Mouse (Mus musculus) kidney, adult 18-20 months (tissue): Measurements from ENCODE around the gene Exoc4.
A peak's percentile ranks its signal among the peaks of the same experiment; 100 is the strongest.

ENCODE experiments used
- DNase-seq: peaks from one replicate; pipeline ENCODE4 v3.0.0; 2021

Exoc4 gene

DNA sequence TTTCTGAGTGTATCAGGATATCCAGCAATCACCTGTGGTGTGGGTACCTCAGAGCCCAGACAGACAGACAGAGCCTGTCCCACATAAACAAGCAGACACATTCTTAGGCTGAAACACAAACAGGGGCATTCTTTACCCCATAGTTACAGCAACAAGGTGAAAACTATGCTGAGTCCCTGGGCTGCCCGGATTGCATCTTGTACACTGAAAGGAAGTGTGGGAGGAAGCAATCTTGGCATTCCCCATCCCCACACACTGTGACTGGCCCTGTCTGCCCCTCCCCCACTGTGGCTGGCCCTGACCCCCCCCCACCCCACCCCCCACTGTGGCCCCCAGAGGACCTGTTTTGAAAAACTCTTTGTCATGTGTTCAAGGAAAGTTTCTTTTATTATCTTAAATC lies 623.3 kb downstream of the Exoc4 start:
- DNase-seq, result peak; percentile 3

- DNase-seq, result no peak
These were observed 624.1 kb downstream of the Exoc4 start for GRCm38 (mm10) chr6:33873000-33873399.

DNA sequence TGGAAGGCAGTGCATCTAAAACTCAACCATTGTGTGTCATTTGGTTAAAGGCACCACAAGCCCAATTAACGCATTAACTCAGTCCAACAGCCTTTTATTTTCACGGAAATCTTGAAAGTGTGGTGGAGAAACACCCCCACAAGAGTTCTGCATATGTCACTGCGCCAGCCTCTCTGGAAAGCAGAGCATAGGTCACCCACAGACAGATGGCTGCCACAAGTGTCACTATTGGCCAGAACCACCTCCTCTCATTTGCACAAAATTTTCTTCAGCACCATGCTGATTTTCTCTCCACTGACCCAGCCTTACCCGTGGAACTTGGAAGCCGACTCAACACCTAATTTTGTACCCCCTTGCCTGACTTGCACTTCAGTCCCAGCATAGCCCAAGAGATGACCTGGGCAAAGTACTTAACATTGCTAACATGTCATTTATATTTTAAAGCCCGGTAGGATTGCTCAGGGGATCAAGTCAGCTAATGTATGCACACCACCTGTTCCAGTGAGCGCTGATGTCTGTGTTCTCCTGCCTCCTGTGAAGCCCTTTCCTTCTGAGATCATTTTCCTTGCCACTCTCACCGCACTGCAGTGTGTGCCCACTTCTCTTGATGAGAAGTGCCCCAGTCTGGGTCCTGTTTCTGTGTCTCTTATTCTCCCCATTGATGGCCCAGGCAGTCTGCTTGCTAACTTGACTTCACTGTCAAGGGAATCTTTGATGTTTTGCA lies 625.6 kb downstream of the Exoc4 start:
- DNase-seq, result no peak

- no peak for DNase-seq
These were observed 635.3 kb downstream of the Exoc4 start for GRCm38 (mm10) chr6:33884141-33884683.

GRCm38 (mm10) chr6:33886941-33887340 lies 638.1 kb downstream of the Exoc4 start:
- no peak for DNase-seq

DNA sequence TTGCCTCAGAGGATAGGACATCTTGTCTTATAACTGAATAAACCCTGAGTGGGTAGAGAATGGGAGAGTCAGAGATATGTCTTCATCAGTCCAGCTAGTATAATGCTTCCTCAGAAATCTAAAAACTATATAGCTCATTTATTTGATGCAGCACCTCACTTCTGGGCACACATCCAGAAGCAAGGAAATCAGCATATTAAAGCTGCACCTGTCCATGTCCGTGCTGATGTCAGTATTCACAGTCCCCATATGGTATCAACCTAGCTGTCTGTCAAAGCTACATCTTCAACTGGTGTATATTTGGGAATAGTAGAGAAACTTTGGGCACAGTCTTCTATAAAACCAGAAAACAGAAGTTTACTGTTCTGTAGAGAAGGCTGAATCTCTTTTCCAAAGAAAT lies 642.0 kb downstream of the Exoc4 start:
- no peak for DNase-seq

DNA sequence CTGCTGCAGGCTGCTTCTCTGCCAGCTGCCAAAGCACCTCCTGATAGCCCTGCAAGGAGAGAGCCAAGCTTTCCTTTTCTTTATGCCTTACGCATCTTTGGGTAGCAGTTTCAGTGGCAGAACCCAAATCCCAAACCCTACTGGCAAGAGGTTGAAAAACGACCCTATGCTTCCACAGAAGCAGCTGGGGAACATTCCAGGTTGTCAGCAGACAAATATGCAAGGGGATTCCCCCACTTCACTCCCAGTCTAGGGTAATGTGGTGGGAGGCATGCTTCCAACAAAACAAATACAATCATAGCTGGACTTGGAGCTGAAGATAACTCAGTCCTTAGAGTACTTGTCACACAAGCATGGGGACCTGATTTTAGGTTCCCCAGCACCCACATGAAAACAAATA lies 643.3 kb downstream of the Exoc4 start:
- DNase-seq, result no peak

DNA sequence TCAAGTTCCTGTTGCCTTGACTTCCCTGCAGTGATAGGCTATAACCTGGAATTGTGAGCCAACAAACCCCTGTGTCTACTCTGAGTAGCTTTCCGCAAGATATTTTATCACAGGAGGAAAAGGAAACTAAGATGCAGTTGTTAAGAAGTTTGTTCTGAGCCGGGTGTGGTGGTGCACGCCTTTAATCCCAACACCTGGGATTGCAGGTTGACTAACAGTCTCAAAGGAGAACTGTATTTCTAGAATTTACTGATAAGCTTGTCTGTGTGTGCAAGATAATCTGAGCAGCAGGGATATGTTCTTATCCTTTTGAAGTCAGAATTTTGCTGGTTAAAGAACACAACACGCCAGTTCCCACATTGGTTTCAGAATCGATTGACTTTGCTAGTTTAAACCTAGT lies 651.1 kb downstream of the Exoc4 start:
- no peak for DNase-seq

DNA sequence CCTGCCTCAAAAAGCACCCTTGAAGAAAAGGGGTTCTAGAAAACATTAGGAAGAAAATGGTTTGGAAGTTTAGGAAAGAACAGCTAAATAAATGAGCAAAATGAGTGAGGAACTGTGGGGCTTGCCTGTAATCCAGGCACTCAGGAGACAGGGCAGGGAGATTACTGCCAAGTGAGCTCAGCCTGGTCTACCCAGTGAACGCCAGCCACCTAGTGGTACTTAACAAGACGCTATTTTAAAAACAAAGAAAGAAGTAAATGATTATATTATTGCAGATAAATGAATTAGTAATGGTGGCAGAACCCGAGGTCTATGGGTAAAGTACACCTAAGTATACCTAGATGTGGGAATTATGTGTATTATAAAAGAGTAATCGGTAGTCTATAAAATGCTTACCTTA lies 651.7 kb downstream of the Exoc4 start:
- DNase-seq, result no peak

DNA sequence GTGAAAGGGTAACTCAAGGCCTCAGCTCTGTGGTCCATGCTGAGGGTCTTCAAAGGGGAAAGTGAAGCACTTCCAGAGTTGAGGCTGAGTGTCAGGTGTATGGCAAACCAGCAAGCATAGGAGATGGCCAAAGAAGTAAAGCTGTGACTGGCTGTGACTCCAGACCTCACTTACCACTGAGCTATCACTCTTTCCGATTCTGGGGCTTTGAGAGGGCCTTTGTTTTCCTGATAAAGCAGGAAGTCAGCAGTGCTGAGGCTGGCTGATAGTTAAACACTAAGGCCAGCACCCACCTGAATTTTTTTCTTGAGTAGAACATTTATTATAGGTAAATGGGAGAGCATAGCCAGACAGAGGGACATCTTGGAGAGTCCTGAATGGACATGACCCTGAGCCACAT lies 656.2 kb downstream of the Exoc4 start:
- DNase-seq, result no peak

GRCm38 (mm10) chr6:33910671-33911070 lies 661.8 kb downstream of the Exoc4 start:
- DNase-seq, result no peak

GRCm38 (mm10) chr6:33913072-33913471 lies 664.2 kb downstream of the Exoc4 start:
- DNase-seq, result no peak

DNA sequence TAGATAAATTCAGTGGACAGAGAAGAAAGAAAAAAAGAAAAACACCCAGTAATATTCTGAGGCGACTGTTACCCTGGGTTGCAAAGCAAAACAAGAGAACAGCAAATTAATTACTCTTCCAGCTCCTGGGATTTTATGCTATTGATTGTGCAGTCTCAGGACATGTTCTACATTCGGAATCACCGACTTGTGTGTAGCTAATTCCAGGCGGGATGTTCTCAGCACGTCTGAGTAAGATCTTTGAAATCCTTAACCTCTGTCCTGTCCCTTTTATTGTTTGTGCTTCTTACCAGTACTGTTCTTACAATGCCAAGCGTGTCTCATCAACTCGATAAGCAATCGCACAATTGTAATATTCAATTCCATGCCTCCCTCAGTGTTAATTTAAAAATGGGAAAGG lies 664.6 kb downstream of the Exoc4 start:
- no peak for DNase-seq

GRCm38 (mm10) chr6:33913964-33914363 lies 665.1 kb downstream of the Exoc4 start:
- no peak for DNase-seq

DNA sequence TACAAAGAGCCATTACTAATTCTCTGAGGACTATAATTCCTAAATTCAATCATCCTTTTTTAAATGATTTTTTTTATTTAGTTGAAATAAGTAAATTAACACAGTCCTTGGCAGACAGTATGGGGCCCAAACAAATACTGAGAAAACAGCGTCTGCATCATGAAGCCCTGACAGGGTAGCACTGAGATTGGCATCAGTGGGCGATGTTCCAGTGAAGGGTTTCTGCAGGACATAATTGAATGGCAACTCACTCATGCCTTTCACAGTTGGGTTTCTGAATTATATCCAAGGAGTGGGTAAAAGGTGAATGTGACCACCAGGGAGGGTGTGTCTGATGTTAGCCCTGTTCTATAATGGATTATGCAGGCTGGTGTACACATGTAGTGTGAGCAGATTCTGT lies 674.7 kb downstream of the Exoc4 start:
- no peak for DNase-seq

DNA sequence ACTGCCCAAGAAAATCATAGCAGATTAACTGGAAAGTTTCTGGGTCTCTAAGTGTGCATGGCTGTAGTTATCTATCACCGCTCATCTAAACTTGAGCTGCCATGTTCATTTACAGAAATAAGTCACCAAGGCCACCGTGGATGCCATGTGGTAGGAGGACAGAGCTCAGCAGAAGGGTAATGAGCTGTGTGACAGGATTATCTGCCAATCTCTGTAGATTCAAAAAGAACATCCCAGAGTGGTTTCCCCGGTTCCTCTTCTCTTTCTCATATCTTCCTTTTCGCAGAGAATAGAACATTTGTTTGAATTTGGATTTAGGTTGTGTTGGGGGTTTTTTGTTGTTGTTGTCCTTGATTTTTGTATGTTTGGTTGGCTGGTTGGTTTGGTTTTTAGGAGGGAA lies 676.0 kb downstream of the Exoc4 start:
- DNase-seq, result no peak

DNA sequence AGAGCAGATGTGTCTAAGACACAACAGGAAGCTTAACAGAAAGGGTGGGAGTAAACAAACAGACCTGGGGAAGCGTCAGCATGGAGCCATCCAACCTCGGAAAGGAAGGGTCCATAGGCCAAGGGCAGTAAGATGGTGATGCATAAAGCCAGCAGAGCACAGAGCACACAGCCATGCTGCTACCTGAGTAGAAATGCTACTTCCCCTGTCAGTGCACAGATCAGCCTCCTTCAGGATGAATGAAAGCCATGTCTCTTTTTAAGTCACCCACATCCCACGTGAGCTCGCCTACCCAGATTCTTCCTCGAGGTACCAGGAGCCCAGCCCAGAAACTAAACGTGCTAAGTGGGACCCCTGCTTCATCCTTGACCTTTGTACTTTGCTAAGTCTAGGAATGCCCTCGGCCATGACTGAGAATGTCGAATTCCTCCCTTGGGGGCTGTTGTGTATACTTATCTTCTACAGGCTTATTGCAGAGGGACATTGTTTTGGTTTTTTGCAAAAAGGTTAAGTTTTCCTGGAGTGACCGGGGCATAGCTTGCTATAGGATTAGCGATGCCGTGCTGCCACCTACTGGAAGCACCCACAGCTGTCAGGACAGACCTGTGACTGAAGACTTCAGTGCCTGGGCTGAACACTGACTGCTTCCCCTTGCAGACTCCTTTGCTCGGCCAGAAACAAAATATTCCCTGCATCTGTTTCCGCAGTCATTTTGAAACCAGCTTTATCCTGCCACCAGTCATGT lies 680.6 kb downstream of the Exoc4 start:
- DNase-seq, result peak; percentile 81

- DNase-seq, result no peak
These were observed 681.4 kb downstream of the Exoc4 start for GRCm38 (mm10) chr6:33930087-33930945.

- no peak for DNase-seq
These were observed 689.0 kb downstream of the Exoc4 start for GRCm38 (mm10) chr6:33937906-33938305.

GRCm38 (mm10) chr6:33939169-33939568 lies 690.3 kb downstream of the Exoc4 start:
- no peak for DNase-seq

- no peak for DNase-seq
These were observed 698.1 kb downstream of the Exoc4 start for GRCm38 (mm10) chr6:33946911-33947489.

DNA sequence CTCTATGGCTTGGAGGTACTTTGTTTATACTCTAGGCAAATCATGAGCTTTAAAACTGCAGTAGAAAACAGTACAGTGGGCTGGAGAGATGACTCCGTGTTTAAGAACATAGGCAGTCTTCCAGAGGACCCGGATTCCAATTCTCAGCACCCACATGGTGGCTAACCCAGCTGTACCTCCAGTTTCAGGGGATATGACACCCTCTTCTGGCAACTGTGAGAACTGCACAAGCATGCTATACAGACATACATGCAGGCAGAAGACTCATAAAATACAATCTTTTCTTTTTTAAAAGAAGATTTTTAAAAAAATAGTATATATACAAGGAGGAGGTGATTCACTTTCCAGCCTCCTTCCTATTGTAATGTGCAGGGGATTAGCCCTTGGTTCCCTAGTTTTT lies 701.2 kb downstream of the Exoc4 start:
- DNase-seq, result no peak

GRCm38 (mm10) chr6:33955469-33955868 lies 706.6 kb downstream of the Exoc4 start:
- DNase-seq, result no peak
